Mouse (Mus musculus): ENCODE data around the gene Ccnl1. TPM values are rescaled to one million over a fixed set of nuclear protein-coding genes. Genes with fewer than 3 reads are reported as not detected.
A peak's percentile ranks its signal among the peaks of the same experiment; 100 is the strongest.

The Ccnl1 gene
- total and polyA plus RNA-seq, 3 experiments = 20.1 to 56.5 TPM; not detected in 1

GRCm38 (mm10) chr3:65926426-65926825 is 31.6 kb downstream of the Ccnl1 start:
- Histone ChIP-seq H3K79me2 (ENCODE audit: control insufficient read depth, insufficient read depth, low read length, poor library complexity) (no peaks in the 10 kb centered on the region), H3K36me3 (ENCODE audit: control insufficient read depth in 1 of 2, insufficient read depth in 2 of 2, low read length in 2 of 2) (peaks cover 0 to 6% of the 10 kb centered on the region in 2 experiments; a peak in 2 of 4 replicates), H3K9ac (ENCODE audit: control insufficient read depth, low read depth, low read length, poor library complexity, severe bottlenecking) (no peak overlapping the region), H3K4me1 (ENCODE audit: control insufficient read depth in 1 of 2, insufficient read depth in 2 of 2, low read length in 2 of 2) (peaks cover 6 to 19% of the 10 kb centered on the region in 2 experiments), H3K9me3 (replicated peaks; ENCODE audit: insufficient read depth, low read length) (no peaks in the 10 kb centered on the region), H3K27me3 (ENCODE audit: control insufficient read depth in 1 of 2, insufficient read depth in 2 of 2, low read length in 2 of 2) (no peaks in the 10 kb centered on the region; a peak in 1 of 4 replicates), H3K4me3 (ENCODE audit: control insufficient read depth in 1 of 2, insufficient read depth in 1 of 2, low read depth in 2 of 2, low read length in 2 of 2) (no peak overlapping the region), H3K27ac (ENCODE audit: control insufficient read depth, low read depth, low read length) (no peak overlapping the region)
- DNase-seq (ENCODE audit: low read depth, low spot score) = no peak
- TF ChIP-seq EP300 (IDR thresholded peaks at IDR 0.05; ENCODE audit: low read depth in 1 of 2, low read length in 2 of 2) (no peak), TCF12 (IDR thresholded peaks at IDR 0.05; ENCODE audit: low read depth, low read length) (no peak), TAL1 (IDR thresholded peaks at IDR 0.05; ENCODE audit: low read length) (no peak), ZC3H11A (IDR thresholded peaks at IDR 0.05; ENCODE audit: low read depth, low read length) (no peak), NELFE (IDR thresholded peaks at IDR 0.05; ENCODE audit: low read depth, low read length) (no peak), CHD2 (IDR thresholded peaks at IDR 0.05; ENCODE audit: low read length) (no peak), MYB (IDR thresholded peaks at IDR 0.05; ENCODE audit: low read depth, low read length) (no peak), MYC (IDR thresholded peaks at IDR 0.05; ENCODE audit: low read depth, low read length) (no peak)

- Histone ChIP-seq H3K9ac (ENCODE audit: control insufficient read depth, low read depth, low read length, poor library complexity, severe bottlenecking) (no peak overlapping the region), H3K36me3 (ENCODE audit: control insufficient read depth in 1 of 2, insufficient read depth in 2 of 2, low read length in 2 of 2) (peaks cover 0 to 6% of the 10 kb centered on the region in 2 experiments; a peak in 2 of 4 replicates), H3K27me3 (ENCODE audit: control insufficient read depth in 1 of 2, insufficient read depth in 2 of 2, low read length in 2 of 2) (no peaks in the 10 kb centered on the region; a peak in 2 of 4 replicates), H3K79me2 (ENCODE audit: control insufficient read depth, insufficient read depth, low read length, poor library complexity) (no peaks in the 10 kb centered on the region), H3K4me1 (ENCODE audit: control insufficient read depth in 1 of 2, insufficient read depth in 2 of 2, low read length in 2 of 2) (peaks cover 6 to 15% of the 10 kb centered on the region in 2 experiments), H3K4me3 (ENCODE audit: control insufficient read depth in 1 of 2, insufficient read depth in 1 of 2, low read depth in 2 of 2, low read length in 2 of 2) (no peak overlapping the region), H3K27ac (ENCODE audit: control insufficient read depth, low read depth, low read length) (peak overlapping the region; percentile 25; the same call in 1 of the 2 replicates), H3K9me3 (replicated peaks; ENCODE audit: insufficient read depth, low read length) (no peaks in the 10 kb centered on the region)
- peak; percentile 84 for DNase-seq (ENCODE audit: low read depth, low spot score)
- TF ChIP-seq EP300 (IDR thresholded peaks at IDR 0.05; ENCODE audit: low read depth in 1 of 2, low read length in 2 of 2) (peak; percentile 46 to 67; a peak in 3 of 4 replicates), MYC (IDR thresholded peaks at IDR 0.05; ENCODE audit: low read depth, low read length) (0 out of 2 replicates have a peak, but pooled peaks have one; percentile 65), GATA1 (IDR thresholded peaks at IDR 0.05; ENCODE audit: low read depth, low read length) (peak; percentile 66), POLR2AphosphoS5 (IDR thresholded peaks at IDR 0.05; ENCODE audit: borderline replicate concordance, low read depth, low read length) (no peak), ZMIZ1 (IDR thresholded peaks at IDR 0.05; ENCODE audit: low read depth, low read length) (no peak), ETS1 (IDR thresholded peaks at IDR 0.05; ENCODE audit: low read depth, low read length) (peak; percentile 45; the same call in 1 of the 2 replicates)
These were observed 32.9 kb downstream of the Ccnl1 start for GRCm38 (mm10) chr3:65925058-65925740.

GRCm38 (mm10) chr3:65922420-65922819 is 35.6 kb downstream of the Ccnl1 start:
- Histone ChIP-seq H3K36me3 (ENCODE audit: control insufficient read depth in 1 of 2, insufficient read depth in 2 of 2, low read length in 2 of 2) (peaks cover 0 to 6% of the 10 kb centered on the region in 2 experiments; a peak in 2 of 4 replicates), H3K79me2 (ENCODE audit: control insufficient read depth, insufficient read depth, low read length, poor library complexity) (no peaks in the 10 kb centered on the region), H3K4me3 (ENCODE audit: control insufficient read depth in 1 of 2, insufficient read depth in 1 of 2, low read depth in 2 of 2, low read length in 2 of 2) (no peak overlapping the region), H3K9ac (ENCODE audit: control insufficient read depth, low read depth, low read length, poor library complexity, severe bottlenecking) (no peak overlapping the region), H3K27ac (ENCODE audit: control insufficient read depth, low read depth, low read length) (no peak overlapping the region), H3K4me1 (ENCODE audit: control insufficient read depth in 1 of 2, insufficient read depth in 2 of 2, low read length in 2 of 2) (peaks cover 3 to 12% of the 10 kb centered on the region in 2 experiments; a peak in 2 of 4 replicates), H3K27me3 (ENCODE audit: control insufficient read depth in 1 of 2, insufficient read depth in 2 of 2, low read length in 2 of 2) (no peaks in the 10 kb centered on the region; a peak in 2 of 4 replicates), H3K9me3 (replicated peaks; ENCODE audit: insufficient read depth, low read length) (no peaks in the 10 kb centered on the region)
- DNase-seq (ENCODE audit: low read depth, low spot score) = no peak
- TF ChIP-seq CHD2 (IDR thresholded peaks at IDR 0.05; ENCODE audit: low read length) (no peak), GATA1 (IDR thresholded peaks at IDR 0.05; ENCODE audit: low read depth, low read length) (no peak)
